In the genomic region with DNA sequence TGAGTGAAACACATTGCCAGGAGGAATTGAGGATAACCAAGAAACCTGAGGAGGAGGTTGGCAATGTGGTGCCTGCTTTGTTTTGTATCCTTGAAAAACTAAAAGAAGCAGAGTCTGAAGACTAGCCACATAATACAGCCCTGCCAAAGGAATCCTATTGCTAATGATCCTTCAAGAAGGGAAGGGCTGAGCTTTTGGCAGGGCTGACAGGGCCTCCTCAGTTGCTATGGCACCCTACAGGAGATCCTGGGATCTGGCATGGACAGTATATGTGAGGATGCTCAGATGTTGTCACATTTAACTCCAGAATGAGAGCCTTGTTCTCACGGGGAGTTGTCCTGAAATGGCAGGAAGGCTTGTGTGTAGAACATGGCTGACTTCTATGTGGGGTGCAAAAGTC, we compare ENCODE assay signal across 19 mouse cellular contexts. TPM values are rescaled to one million over a fixed set of nuclear protein-coding genes. Genes with fewer than 3 reads are reported as not detected.
DNase-seq lines count a peak whose midpoint lies in the region; ATAC-seq lines count a peak whose summit lies in the region.
"Had no signal": no experiment of that assay in that cellular context is flagged by ENCODE, and none has a peak within 500 bp of the region (broad histone marks: within the 10 kb centered on the region; RNA-seq: fewer than 3 reads in every experiment).

No protein-coding gene starts in this region.

- DNase-seq in forebrain, embryonic 14.5 days (ENCODE audit: low spot score): peak; percentile 27
- DNase-seq in hindbrain, embryonic 10.5 days (ENCODE audit: low spot score): no peak
- no peak for DNase-seq in neural tube, embryonic 10.5 days (ENCODE audit: extremely low spot score, low spot score)
- DNase-seq: adrenal gland, adult 2 months; adrenal gland, postnatal 25 days; cerebellum, adult 8-10 months; cerebellum, postnatal 36 days; gastrocnemius, postnatal 10 days; heart, adult 18-20 months; heart, postnatal 10 days; heart, postnatal 4 days; kidney, adult 8-10 months had no signal

- H3K36me3 ChIP-seq in forebrain, embryonic 14.5 days (ENCODE audit: control insufficient read depth, insufficient read depth, low read length): no peaks in the 10 kb centered on the region
- no peaks in the 10 kb centered on the region for H3K36me3 ChIP-seq in forebrain, embryonic 15.5 days
- no peaks in the 10 kb centered on the region for H3K36me3 ChIP-seq in hindbrain, embryonic 16.5 days (ENCODE audit: control insufficient read depth, insufficient read depth, low read length)
- H3K36me3 ChIP-seq in hindbrain, embryonic 10.5 days: no peaks in the 10 kb centered on the region
- H3K36me3 ChIP-seq in neural tube, embryonic 13.5 days: no peaks in the 10 kb centered on the region
- H3K36me3 ChIP-seq: embryonic facial prominence, embryonic 10.5 days; heart, embryonic 10.5 days had no signal

- ATAC-seq in forebrain, embryonic 14.5 days: peak; percentile 50; the same call in 1 of the 2 replicates
- ATAC-seq in forebrain, embryonic 15.5 days (replicated peaks): no peak
- ATAC-seq in hindbrain, embryonic 16.5 days: peak; percentile 72; the same call in 1 of the 2 replicates
- peak; percentile 47; the same call in 1 of the 2 replicates for ATAC-seq in neural tube, embryonic 13.5 days (ENCODE audit: low read depth)
- ATAC-seq: inflammation-experienced regulatory T-cells, adult 6 months; intestine, postnatal 0 days had no signal

- no peaks in the 10 kb centered on the region for H3K4me1 ChIP-seq in forebrain, embryonic 14.5 days (ENCODE audit: control insufficient read depth, insufficient read depth, low read length)
- no peaks in the 10 kb centered on the region for H3K4me1 ChIP-seq in forebrain, embryonic 15.5 days
- no peaks in the 10 kb centered on the region for H3K4me1 ChIP-seq in hindbrain, embryonic 16.5 days (ENCODE audit: control insufficient read depth, insufficient read depth, low read depth, low read length)
- no peaks in the 10 kb centered on the region for H3K4me1 ChIP-seq in hindbrain, embryonic 10.5 days (replicated peaks)
- H3K4me1 ChIP-seq in neural tube, embryonic 13.5 days (replicated peaks): no peaks in the 10 kb centered on the region
- H3K4me1 ChIP-seq: embryonic facial prominence, embryonic 10.5 days; heart, embryonic 10.5 days had no signal

- WGBS in forebrain, embryonic 14.5 days: 83% methylated on average over 1 of the region's 1 CpGs
- 62% methylated on average over 1 of the region's 1 CpGs for WGBS in forebrain, embryonic 15.5 days
- WGBS in hindbrain, embryonic 16.5 days: 50% methylated on average over 1 of the region's 1 CpGs
- WGBS in hindbrain, embryonic 10.5 days: 84% methylated on average over 1 of the region's 1 CpGs
- 86% methylated on average over 1 of the region's 1 CpGs for WGBS in neural tube, embryonic 13.5 days

- no peaks in the 10 kb centered on the region for H3K27me3 ChIP-seq in forebrain, embryonic 14.5 days (replicated peaks; ENCODE audit: control insufficient read depth, insufficient read depth, low read length)
- no peaks in the 10 kb centered on the region for H3K27me3 ChIP-seq in forebrain, embryonic 15.5 days
- H3K27me3 ChIP-seq in hindbrain, embryonic 16.5 days (replicated peaks; ENCODE audit: control insufficient read depth, insufficient read depth, low read length): no peaks in the 10 kb centered on the region
- no peaks in the 10 kb centered on the region for H3K27me3 ChIP-seq in hindbrain, embryonic 10.5 days (ENCODE audit: insufficient read depth, poor library complexity, severe bottlenecking)
- H3K27me3 ChIP-seq in neural tube, embryonic 13.5 days: no peaks in the 10 kb centered on the region

- no peak overlapping the region for H3K9ac ChIP-seq in forebrain, embryonic 14.5 days (ENCODE audit: low read length)
- no peak overlapping the region for H3K9ac ChIP-seq in forebrain, embryonic 15.5 days (replicated peaks)
- H3K9ac ChIP-seq in hindbrain, embryonic 16.5 days (ENCODE audit: low read depth, low read length): no peak overlapping the region
- no peak overlapping the region for H3K9ac ChIP-seq in neural tube, embryonic 13.5 days

- H3K9me3 ChIP-seq in forebrain, embryonic 14.5 days (replicated peaks; ENCODE audit: control insufficient read depth, low read length): no peaks in the 10 kb centered on the region
- no peaks in the 10 kb centered on the region for H3K9me3 ChIP-seq in forebrain, embryonic 15.5 days
- no peaks in the 10 kb centered on the region for H3K9me3 ChIP-seq in hindbrain, embryonic 16.5 days (ENCODE audit: control insufficient read depth, low read length)
- H3K9me3 ChIP-seq in hindbrain, embryonic 10.5 days: peaks cover 6% of the 10 kb centered on the region; the same call in 1 of the 2 replicates
- H3K9me3 ChIP-seq in neural tube, embryonic 13.5 days: no peaks in the 10 kb centered on the region
- H3K9me3 ChIP-seq: embryonic facial prominence, embryonic 10.5 days; heart, embryonic 10.5 days had no signal

- no peak overlapping the region for H3K27ac ChIP-seq in forebrain, embryonic 14.5 days (ENCODE audit: low read depth, low read length)
- no peak overlapping the region for H3K27ac ChIP-seq in forebrain, embryonic 15.5 days (replicated peaks)
- no peak overlapping the region for H3K27ac ChIP-seq in hindbrain, embryonic 16.5 days (ENCODE audit: low read depth, low read length)
- H3K27ac ChIP-seq in hindbrain, embryonic 10.5 days: no peak overlapping the region
- H3K27ac ChIP-seq in neural tube, embryonic 13.5 days (replicated peaks): no peak overlapping the region
- H3K27ac ChIP-seq: embryonic facial prominence, embryonic 10.5 days; heart, embryonic 10.5 days had no signal

- H3K4me2 ChIP-seq in forebrain, embryonic 14.5 days (ENCODE audit: low read length): no peak overlapping the region
- no peak overlapping the region for H3K4me2 ChIP-seq in forebrain, embryonic 15.5 days (replicated peaks)
- no peak overlapping the region for H3K4me2 ChIP-seq in hindbrain, embryonic 16.5 days (ENCODE audit: low read length)
- H3K4me2 ChIP-seq in neural tube, embryonic 13.5 days: no peak overlapping the region

- no peak overlapping the region for H3K4me3 ChIP-seq in forebrain, embryonic 14.5 days (ENCODE audit: low read depth, low read length)
- H3K4me3 ChIP-seq in forebrain, embryonic 15.5 days: no peak overlapping the region
- H3K4me3 ChIP-seq in hindbrain, embryonic 16.5 days (ENCODE audit: low read length): no peak overlapping the region
- no peak overlapping the region for H3K4me3 ChIP-seq in hindbrain, embryonic 10.5 days
- no peak overlapping the region for H3K4me3 ChIP-seq in neural tube, embryonic 13.5 days
- H3K4me3 ChIP-seq: embryonic facial prominence, embryonic 10.5 days; heart, embryonic 10.5 days had no signal

RNA-seq across cellular contexts. Expression of a gene that starts 37.1 kb away (rescaled TPM):
- 0.15 and 0.25 TPM in 2 replicates for polyA plus RNA-seq in forebrain, embryonic 14.5 days (2014; fragmentation: Nextera tagmentation; extraction: Ambion mirVana)
- polyA plus RNA-seq in forebrain, embryonic 15.5 days (2015; fragmentation: Nextera tagmentation; extraction: Ambion mirVana): 0.10 and 0.22 TPM in 2 replicates
- polyA plus RNA-seq in hindbrain, embryonic 16.5 days (2015; fragmentation: Nextera tagmentation; extraction: Ambion mirVana): 0.30 and 0.31 TPM in 2 replicates
- 0.17 and 0.21 TPM in 2 replicates for polyA plus RNA-seq in hindbrain, embryonic 10.5 days (2016; fragmentation: Nextera tagmentation; extraction: Ambion mirVana)
- polyA plus RNA-seq in neural tube, embryonic 13.5 days (2015; fragmentation: Nextera tagmentation; extraction: Ambion mirVana): 0.08 and 0.17 TPM in 2 replicates
- polyA plus RNA-seq: inflammation-experienced regulatory T-cells, adult 6 months had no signal
